Mouse (Mus musculus) testis, postnatal 10 days (tissue): ENCODE data around the gene Tmem259.
A peak's percentile ranks its signal among the peaks of the same experiment; 100 is the strongest.

Source experiments
- DNase-seq: peaks from one replicate; pipeline ENCODE4 v3.0.0; 2021; ENCODE audit warnings: low spot score

Tmem259 gene

DNA sequence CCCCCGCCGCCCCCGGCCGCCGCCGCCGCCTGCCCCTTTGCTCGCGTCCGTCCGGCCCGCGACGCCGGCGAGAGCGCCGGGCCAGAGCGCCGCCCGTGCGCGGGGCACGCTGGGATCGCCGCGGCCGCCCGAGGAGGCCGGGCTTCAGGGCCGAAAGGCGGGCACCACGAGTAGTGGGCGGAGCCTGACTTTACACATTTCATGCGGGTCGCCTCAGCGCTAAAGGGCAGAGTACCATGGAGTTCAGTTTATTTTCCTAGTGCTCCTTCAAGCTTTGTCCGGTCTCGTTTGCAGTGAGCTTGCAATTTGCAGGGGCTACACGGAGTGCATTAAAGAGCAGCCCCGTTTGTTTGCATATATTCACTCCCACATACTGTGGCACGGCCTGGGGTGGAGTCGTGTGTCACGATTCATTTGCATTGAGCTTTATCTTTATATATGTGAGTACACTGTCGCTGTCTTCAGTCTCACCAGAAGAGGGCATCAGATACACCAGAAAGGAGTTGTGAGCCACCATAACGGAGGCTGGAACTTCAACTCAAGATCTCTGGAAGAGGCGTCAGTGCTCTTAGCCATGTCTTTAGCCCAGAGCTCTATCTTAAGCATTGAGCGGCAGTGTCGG is at the start of gene Tmem259:
Tmem259 (minus strand) TSS at position 136 of the 622 bp plus-strand sequence.
- peak; percentile 93 for DNase-seq

DNA sequence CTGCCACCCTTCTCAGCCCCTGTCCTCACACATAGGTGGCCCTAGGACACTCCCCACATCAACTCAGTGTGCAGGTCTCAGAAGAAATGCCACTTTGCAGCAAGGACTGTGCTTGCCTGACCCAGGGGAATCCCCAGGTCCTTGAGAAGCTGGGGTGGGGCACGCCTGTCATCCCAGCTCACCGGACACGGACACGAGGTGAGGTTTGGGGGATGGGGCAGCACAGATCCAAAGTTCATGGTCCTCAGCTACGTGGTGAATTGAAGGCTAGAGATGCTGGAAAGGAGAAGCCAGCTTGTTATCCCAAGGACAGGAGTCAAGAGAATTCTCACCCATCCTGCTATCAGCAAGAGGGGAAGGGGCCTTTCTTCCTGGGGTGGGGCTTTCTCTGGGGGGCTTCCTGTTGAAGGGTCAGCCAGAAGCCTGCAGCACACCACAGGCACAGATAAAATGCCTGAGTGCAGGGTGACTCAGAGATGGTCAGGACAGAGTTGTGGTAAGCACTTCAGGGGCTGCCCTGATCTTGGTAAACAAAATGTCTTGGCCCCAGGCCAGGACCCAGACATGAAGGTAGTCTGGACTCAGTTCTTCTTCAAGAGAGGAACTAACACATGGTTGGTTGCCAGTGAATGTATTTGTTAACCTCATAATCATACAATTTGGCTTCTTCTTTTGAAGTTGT is 48.8 kb upstream of the Tmem259 start:
- peak; percentile 73 for DNase-seq

DNA sequence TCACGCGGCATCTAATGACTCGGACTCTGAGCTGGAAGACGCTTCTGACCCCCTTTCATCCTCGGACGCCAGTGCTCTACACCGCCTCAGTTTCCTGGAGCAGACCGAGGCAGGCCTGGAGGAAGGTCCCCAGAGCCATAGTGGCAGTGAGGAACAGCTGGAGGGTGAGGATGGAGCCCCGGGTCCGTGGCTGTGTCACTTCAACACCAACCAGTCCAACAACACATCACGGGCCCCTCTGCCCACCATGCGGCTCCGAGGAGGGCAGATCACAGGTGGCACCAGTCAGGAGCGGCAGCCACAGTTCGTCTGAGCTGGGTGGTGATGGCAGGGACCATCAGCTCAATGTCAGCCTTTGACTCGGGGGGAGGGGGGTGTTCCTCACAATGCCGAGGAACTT is 46.6 kb upstream of the Tmem259 start:
- DNase-seq, result no peak

DNA sequence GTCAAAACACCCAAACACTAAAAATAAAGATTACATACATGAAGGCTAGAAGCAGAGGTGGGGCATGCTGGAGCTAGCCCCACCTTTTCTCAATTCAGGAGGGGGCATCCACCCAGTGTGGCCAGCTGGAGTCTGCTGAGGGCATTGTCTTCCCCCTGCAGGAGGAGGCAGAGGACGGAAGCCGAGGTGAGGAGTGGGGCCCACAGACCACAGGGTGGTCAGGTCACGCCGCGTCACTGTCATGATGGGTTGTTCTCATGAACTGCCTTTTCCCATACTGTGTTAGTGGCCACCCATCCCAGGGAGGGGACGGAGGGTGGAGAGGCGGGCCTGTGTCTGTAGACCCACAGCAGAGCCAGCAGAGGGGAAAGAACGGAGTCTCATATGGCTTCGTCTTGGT is 46.1 kb upstream of the Tmem259 start:
- no peak for DNase-seq

DNA sequence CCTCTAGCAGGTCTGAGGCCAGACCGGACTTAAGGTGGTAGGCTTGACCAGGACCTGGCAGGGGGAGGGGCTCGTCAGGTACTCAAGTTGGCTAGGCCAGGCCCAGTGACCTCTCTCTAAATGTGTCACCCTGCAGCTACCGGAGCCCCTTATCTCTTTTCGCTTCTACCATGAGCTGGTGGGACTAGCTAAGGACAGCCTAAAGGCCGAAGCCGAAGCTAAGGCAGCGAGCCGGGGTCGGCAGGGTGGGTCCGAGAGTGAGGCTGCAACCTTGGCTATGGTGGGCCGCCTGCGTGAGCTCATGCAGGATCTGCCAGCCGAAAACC is 44.4 kb upstream of the Tmem259 start:
- DNase-seq, result no peak

DNA sequence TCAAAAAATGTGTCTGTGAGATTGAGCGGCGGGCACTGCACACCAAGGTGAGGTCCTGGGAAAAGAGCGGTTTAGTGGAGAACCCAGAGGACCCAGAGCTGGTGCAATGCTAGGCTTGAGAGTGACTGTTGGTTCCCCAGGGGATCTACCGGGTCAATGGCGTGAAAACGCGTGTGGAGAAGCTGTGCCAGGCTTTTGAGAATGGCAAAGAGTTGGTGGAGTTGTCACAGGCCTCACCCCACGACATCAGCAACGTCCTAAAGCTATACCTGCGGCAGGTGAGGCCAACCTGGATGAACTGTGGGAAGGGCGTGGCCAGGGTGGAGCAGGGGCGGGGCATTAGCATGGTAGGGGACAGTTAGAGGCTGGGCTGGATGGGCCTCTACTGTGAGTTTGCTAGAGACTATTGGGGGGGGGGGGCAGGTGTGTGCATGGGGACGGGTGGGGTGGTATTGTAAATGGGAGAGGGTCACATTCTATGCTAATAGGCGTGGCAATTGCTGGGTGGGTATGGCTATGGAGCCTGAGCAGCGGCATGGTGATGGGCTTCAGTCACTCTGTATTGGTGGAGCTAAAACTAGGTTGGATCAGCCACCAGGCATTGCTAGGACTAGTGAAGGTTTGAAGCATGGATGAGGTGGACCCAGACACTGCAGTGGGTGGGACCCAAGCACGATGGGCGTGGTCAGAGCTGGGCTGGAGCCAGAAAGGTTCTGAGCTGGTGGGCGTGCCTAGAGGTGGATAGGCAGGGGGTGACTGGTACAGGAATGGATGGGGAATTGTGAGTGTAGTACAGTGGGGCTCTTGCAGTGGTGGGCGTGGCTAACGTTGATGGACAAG is 43.8 kb upstream of the Tmem259 start:
- DNase-seq, result no peak

DNA sequence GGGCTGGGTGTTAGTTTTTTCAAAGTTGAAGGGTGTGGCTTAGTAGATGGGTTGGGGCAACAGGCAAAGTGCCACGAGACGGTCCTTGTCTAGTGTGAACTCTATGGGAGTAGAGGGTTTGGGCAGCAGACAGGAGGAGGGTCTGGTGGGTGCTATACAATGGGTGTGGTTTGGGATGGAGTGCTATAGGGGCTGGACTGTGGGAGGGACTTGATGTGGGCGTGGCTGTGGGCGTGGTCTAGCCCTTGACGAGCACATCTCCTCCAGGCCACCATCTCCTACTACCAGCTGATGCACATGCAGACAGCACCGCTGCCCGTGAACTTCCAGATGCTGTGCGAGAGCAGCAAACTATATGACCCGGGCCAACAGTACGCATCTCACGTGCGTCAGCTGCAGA is 41.8 kb upstream of the Tmem259 start:
- peak; percentile 75 for DNase-seq

DNA sequence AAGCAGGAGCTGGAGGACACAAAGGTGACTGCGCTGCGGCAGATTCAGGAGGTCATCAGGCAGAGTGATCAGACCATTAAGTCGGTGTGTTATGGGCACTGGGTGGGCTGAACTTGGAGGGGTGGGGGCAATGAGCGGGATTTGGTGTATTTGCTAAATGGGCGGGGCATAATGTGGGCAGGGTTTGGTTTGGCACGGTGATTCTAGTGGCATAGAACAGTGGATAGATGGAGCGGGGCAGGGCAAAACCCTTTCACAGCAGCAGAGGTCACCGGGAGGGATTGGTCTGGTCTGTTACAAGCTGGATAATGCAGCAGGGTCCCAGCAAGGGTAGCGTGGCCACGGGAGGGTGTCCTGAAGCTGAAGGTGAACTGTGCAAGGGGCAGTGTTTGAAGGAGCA is 41.3 kb upstream of the Tmem259 start:
- no peak for DNase-seq

DNA sequence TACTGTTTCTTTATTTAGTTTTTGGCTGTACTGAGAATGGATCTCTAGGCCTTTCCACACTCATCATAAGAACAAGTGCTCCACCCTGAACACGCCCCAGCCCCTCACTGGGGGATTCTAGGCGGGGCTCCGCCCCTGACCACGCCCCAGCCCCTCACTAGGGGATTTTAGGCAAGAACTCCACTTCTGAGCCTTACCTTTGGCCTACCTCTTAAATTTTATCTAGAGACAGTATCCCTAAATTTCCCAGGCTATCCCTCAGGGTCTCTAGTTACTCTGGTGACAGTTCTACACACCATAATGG is 40.9 kb upstream of the Tmem259 start:
- no peak for DNase-seq

DNA sequence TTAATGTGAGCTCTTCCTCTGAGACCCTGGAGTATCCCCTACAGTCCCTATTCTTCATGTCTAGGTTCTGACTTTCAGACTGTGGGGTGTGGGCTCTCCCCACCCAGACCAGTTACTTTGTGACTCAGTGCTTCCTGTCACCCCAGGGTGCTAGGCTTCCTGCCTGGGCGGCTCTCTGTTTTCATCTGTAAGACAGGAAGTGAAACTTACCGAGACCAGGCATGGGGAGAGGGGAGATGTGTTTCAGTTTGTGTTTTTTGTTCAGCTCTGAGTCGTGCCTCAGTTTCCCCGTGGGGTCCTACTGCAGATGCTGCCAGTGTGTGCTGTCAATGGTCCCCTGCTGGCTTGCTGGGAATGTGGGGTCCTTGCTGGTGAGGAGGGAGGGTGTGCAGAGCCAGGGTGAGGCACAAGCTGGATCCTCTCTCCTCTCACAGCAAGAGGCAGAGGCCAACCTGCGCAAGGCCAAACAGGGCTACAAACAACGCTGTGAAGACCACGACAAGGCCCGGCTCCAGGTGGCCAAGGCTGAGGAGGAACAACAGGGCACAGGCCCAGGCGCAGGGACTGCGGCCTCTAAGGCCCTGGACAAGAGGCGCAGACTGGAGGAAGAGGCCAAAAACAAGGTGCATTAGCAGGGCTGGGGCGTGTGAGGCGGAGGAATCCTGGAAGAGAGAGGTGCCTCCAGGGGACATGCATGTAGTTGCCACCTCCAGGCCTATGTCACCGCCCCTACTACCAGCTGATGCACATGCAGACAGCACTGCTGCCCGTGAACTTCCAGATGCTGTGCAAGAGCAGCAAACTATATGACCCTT is 40.3 kb upstream of the Tmem259 start:
- DNase-seq, result no peak

DNA sequence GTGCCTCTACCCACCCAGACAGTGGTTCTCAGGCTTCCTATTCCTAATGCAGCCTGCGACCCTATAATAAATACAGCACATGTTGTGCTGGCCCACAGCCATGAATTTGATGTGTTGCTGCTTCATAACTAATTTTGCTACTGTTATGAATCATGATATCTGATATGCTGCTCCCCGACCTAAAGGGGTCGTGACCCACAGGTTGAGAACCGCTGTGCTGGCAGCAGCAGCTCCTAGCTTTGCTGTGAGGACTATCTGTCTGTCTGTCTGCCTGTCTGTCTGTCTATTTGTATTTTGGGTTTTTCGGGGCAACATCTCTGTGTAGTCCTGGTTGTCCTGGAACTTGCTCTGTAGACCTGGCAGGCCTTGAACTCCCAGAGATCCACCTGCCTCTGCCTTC is 39.6 kb upstream of the Tmem259 start:
- no peak for DNase-seq

DNA sequence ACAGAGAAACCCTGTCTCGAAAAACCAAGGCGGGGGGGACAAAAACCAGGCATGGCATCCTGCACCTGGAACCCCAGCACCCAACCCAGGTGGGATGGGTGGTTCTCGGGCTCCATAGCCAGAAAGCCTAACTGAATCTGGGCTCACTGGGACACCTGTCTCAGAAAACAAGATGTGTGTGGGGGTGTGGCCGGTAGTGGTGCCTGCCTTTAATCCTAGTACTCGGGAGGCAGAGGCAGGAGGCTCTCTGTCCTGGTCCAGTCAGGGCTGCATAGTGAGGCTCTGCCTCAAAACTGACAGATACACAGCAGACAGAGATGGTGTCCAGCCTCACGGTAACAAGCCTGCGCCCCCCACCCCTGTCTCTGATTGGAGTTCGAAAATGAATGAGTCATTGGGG is 38.7 kb upstream of the Tmem259 start:
- no peak for DNase-seq

DNA sequence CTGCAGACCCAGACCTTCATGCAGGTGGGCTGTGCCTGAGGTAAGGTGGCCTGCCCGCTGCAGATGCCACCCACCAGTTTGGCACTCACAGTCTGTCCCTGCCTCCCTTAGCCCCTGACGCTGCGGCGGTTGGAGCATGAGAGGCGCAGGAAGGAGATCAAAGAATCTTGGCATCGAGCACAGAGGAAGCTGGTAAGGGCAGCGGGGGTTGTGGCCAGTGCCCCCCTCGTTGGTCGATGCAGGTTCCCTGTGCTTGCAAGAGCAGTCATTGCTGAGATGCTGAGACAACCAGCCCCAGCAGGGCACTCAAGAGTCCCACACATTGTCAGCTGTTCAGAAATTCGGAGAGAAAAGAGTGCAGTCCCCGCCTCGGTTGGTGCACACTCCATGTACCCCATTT is 38.0 kb upstream of the Tmem259 start:
- DNase-seq, result no peak

DNA sequence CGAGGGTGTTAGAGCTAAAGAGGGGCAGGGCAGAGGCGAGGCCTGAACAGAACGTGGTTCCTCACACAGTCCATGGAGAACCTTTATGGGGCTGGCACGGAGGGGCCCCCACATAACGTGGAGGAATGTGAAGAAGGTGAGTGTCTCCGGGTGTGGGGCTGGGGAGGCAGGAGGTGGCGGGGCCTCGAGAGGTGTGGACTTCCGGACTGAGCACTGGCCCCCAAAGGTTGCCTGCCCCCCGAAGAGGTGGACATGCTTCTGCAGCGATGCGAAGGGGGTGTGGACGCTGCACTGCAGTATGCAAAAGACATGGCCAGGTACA is 37.2 kb upstream of the Tmem259 start:
- no peak for DNase-seq

DNA sequence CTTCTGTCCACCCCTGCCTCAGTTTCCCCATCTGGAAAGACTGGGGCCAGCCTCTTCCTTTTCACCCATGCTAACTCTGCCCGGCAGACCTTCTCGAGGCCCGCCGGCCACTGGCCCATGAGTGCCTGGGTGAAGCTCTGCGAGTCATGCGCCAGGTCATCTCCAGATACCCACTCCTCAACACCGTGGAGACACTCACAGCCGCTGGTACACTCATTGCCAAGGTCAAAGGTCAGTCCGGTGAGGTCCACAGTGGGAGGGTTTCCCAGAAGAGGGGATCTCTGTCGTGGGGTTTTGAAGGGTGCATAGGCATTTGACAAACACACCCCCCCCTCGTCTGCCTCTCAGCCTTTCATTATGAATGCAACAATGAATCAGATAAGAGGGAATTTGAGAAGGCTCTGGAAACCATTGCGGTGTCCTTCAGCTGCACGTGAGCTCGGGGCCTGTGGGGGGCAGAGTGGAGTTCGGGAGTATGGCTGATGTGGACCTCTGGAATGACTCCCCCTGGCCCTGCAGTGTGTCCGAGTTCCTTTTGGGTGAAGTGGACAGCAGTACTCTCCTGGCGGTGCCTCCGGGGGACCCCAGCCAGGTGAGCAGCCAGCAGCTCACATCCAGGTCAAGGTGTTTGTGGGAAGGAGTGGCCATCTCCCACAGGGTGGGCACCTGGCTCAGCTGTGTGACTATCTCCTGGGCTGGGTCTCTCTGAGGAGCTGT is 36.6 kb upstream of the Tmem259 start:
- no peak for DNase-seq

DNA sequence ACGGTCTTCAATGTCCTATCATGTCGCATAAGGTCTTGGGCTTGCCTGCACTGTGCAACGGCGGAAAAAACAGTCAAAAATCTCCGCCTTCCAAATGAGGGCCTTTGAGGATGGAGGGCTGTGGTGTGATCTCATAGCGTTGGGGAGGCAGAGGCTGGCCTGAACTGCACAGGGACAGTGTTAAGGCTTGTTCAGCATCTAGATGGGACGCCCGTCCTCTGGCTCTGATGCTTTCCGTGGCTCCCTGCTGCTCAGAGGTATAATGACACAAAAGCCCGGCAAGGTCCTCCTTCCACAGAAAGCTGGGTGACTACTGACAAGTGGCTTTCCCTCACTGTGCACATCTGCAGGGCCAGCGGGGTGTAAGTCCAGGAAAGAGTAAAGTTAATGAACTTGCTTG is 36.1 kb upstream of the Tmem259 start:
- no peak for DNase-seq

DNA sequence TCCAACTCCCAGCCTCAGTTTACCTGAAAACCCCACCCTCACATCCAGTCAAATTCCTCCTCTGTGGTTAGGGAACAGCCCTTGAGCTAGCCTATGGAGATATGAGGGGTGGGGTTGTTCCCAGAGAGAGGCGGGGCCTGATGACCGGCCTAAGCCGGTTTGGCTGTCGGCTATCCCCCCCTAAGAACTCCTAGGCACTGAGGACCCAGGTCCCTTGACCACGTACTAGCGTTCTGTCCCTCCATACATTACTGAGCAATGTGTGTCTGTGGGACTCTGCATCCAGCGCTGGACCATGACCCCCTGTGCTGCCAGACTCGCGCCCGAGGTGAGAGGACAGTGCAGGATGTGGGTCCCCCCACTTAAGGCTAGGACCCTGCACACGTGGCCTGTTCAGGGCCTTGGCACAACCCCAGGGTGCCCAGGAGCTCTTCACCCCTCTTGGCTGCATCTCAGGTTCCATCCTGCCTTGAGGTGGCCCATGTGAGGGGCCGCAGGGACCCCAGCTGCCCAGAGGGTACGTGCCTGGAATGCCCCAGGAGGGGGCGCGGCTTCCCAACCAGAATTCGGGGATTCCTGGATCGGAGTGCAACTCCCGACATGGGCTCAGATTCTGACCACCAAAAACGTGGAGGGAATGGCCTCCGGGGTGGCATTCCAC is 35.5 kb upstream of the Tmem259 start:
- DNase-seq, result no peak

DNA sequence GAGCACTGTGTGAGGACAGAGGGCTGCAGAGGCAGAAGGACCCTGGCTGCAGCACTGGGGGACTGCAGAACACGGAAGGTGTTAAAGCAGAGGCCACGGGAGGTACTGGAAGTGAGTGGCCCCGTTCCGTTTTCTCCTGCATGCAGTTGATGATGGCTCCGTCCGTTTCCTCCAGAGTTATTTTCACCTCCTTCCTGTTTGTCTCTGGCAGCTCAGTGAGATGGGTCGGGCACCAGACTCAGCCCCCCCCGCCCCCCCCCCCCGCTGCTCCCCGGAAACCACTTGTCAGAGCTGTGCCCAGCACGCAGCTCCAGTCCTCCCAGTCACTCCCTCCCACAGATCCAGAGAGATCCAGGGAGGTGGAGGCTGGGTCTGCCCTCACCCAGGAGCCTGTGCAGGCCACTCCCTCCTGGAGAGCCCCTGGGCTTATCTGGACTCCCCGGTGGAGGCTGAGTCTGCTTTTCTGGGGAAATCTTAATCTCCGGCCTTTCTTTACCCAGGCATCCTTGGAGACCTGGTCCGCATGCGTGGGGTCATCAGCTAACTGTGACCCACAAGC is 34.7 kb upstream of the Tmem259 start:
- DNase-seq, result no peak

DNA sequence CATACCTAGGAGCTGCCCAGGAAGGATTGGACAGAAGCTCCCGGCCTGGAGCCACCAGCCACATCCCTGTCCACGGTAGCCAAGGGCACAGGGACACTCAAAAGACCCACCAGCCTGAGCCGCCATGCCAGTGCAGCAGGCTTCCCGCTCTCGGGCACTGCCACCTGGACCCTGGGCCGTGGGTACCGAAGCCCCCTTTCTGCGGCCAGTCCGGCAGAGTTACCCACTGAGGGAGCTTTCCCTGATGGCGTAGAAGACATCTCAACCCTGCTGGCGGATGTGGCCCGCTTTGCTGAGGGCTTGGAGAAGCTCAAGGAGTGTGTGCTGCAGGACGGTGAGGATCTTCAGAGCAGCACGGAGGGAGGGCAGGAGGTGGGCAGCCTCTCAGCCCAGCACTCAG is 33.6 kb upstream of the Tmem259 start:
- DNase-seq, result no peak

DNA sequence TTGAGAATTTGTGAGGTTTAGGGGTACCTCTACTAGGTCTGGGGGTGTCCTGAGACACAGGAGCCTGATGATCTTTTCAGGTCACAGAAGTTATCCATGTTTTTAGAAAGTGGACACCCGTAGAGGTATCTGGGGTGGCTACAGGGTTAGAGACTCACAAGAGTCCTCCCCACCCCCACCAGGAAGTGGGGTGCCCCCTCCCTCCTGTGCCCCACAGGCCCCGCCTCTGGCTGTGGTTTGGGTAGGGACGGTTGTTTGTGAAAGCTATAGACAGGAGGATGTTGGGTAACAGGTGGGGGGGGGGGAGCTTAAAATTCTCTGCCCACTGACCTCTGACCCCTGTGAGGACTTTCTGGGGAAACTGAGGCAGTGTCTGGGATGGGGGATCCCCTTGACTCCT is 33.2 kb upstream of the Tmem259 start:
- DNase-seq, result no peak

DNA sequence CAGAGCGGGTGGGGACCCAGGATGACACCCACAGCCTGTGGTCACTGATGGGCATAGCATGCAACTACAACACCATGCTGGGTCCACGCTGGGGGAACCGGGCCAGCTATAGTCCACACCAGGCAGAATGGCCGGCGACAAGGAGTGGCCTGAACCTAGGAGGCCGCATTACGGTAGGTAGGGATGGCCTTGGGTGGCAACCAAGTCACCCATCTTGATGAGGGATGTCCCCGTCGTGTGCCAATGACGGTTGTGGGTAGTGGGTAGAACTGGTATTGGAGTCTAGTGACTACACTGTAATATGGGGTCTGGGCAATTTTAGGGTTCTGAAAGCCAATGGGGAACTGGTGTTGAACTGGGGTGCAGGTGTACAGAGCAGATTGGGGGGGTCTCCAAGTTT is 32.8 kb upstream of the Tmem259 start:
- DNase-seq, result no peak
